ENCODE assay signal across 27 mouse cellular contexts in the genomic region with DNA sequence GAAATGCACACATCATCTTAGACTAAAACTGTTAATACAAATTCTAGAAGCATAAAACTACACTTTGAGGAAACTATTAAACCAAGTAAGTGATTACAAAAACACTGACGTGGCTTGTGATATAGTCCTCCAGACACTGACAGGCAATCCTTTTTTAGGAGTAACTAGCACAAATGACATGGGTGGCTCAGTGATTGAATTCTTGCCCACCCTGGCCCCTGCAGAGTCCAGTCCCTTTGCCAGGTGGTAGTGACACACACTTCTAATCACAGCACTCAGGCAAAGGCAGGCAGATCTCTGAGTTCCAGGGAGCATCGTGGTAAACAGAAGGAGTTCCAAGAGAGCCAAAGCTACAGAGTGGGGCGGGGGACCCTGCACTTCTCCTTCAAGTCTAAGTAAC. TPM values are rescaled to one million over a fixed set of nuclear protein-coding genes. Genes with fewer than 3 reads are reported as not detected.
DNase-seq lines count a peak whose midpoint lies in the region; ATAC-seq and TF ChIP-seq lines count a peak whose summit lies in the region.
"Had no signal": no experiment of that assay in that cellular context is flagged by ENCODE, and none has a peak within 500 bp of the region (broad histone marks: within the 10 kb centered on the region; RNA-seq: fewer than 3 reads in every experiment).

No protein-coding gene starts in this region.

- H3K27me3 ChIP-seq in intestine, postnatal 0 days (replicated peaks; ENCODE audit: control insufficient read depth, insufficient read depth, low read length) = no peaks in the 10 kb centered on the region
- H3K27me3 ChIP-seq in stomach, postnatal 0 days (ENCODE audit: control insufficient read depth, insufficient read depth, low read length) = no peaks in the 10 kb centered on the region
- H3K27me3 ChIP-seq: embryonic facial prominence, embryonic 12.5 days; forebrain, embryonic 13.5 days; heart, embryonic 15.5 days; hindbrain, embryonic 13.5 days; limb, embryonic 13.5 days; lung, embryonic 15.5 days; neural tube, embryonic 15.5 days; Patski had no signal

- peaks cover 13% of the 10 kb centered on the region for H3K4me1 ChIP-seq in intestine, postnatal 0 days (replicated peaks; ENCODE audit: control insufficient read depth, insufficient read depth, low read length)
- H3K4me1 ChIP-seq in stomach, postnatal 0 days (replicated peaks; ENCODE audit: control insufficient read depth, insufficient read depth) = peaks cover 5% of the 10 kb centered on the region; the same call in 1 of the 2 replicates

- DNase-seq in cerebellum, postnatal 10 days = peak; percentile 33 to 61
- no peak for DNase-seq in cerebellum, adult 11 months
- no peak for DNase-seq in layer of hippocampus, adult 2 months (ENCODE audit: low spot score in 2 of 2)
- DNase-seq in layer of hippocampus, adult 11-12 months (ENCODE audit: low spot score) = no peak
- no peak for DNase-seq in stomach, postnatal 0 days (ENCODE audit: low spot score)
- DNase-seq in lung, postnatal 14 days = no peak
- DNase-seq: adrenal gland, postnatal 36 days; gastrocnemius, postnatal 10 days; heart, postnatal 36 days; kidney, adult 8-10 months; kidney, postnatal 14 days; layer of hippocampus, postnatal 36 days; lung, postnatal 4 days had no signal

- no peaks in the 10 kb centered on the region for H3K9me3 ChIP-seq in intestine, postnatal 0 days (ENCODE audit: control insufficient read depth)
- no peaks in the 10 kb centered on the region for H3K9me3 ChIP-seq in stomach, postnatal 0 days (ENCODE audit: control insufficient read depth, low read length)
- H3K9me3 ChIP-seq: embryonic facial prominence, embryonic 12.5 days; forebrain, embryonic 13.5 days; heart, embryonic 15.5 days; hindbrain, embryonic 13.5 days; limb, embryonic 13.5 days; lung, embryonic 15.5 days; midbrain, embryonic 10.5 days; neural tube, embryonic 15.5 days had no signal

- TF ChIP-seq CTCF in layer of hippocampus, adult 2 months (conservative IDR thresholded peaks at IDR 0.05) = no peak
- TF ChIP-seq CTCF in intestine, postnatal 0 days (IDR thresholded peaks at IDR 0.05; ENCODE audit: low read depth) = no peak
- TF ChIP-seq CTCF in stomach, postnatal 0 days (IDR thresholded peaks at IDR 0.05; ENCODE audit: low read depth) = no peak

- no peak overlapping the region for H3K9ac ChIP-seq in intestine, postnatal 0 days (ENCODE audit: low read depth, low read length)
- H3K9ac ChIP-seq in stomach, postnatal 0 days (ENCODE audit: low read length) = no peak overlapping the region
- H3K9ac ChIP-seq: embryonic facial prominence, embryonic 12.5 days; forebrain, embryonic 13.5 days; heart, embryonic 15.5 days; hindbrain, embryonic 13.5 days; limb, embryonic 13.5 days; liver, embryonic 14.5 days; lung, embryonic 15.5 days; neural tube, embryonic 15.5 days had no signal

- 0 out of 2 replicates have a peak, but pooled peaks have one; percentile 20 for ATAC-seq in intestine, postnatal 0 days
- ATAC-seq in stomach, postnatal 0 days (ENCODE audit: low FRiP score, low TSS enrichment) = no peak
- ATAC-seq: CD4-positive, CD25-positive, alpha-beta regulatory T cell, adult 4 months; forebrain, embryonic 13.5 days; midbrain, embryonic 16.5 days; Patski had no signal

- 32% methylated on average over 3 of the region's 3 CpGs for WGBS in intestine, postnatal 0 days
- whole genome bisulfite sequencing in stomach, postnatal 0 days = 49% methylated on average over 3 of the region's 3 CpGs

- H3K4me3 ChIP-seq in layer of hippocampus, adult 2 months = no peak overlapping the region
- no peak overlapping the region for H3K4me3 ChIP-seq in intestine, postnatal 0 days (ENCODE audit: low read depth, low read length)
- no peak overlapping the region for H3K4me3 ChIP-seq in stomach, postnatal 0 days (ENCODE audit: low read depth, low read length)
- H3K4me3 ChIP-seq: embryonic facial prominence, embryonic 12.5 days; erythroblast, embryonic 14.5 days; forebrain, embryonic 13.5 days; heart, embryonic 15.5 days; hindbrain, embryonic 13.5 days; limb, embryonic 13.5 days; lung, embryonic 15.5 days; midbrain, embryonic 10.5 days; neural tube, embryonic 15.5 days had no signal

- no peak for TF ChIP-seq EP300 in stomach, postnatal 0 days (optimal IDR thresholded peaks at IDR 0.05)

- H3K4me2 ChIP-seq in intestine, postnatal 0 days (replicated peaks; ENCODE audit: low read depth) = 0 out of 2 replicates have a peak overlapping the region, but pooled peaks have one; percentile 13
- no peak overlapping the region for H3K4me2 ChIP-seq in stomach, postnatal 0 days (replicated peaks; ENCODE audit: low read depth)
- H3K4me2 ChIP-seq: embryonic facial prominence, embryonic 12.5 days; forebrain, embryonic 13.5 days; heart, embryonic 15.5 days; hindbrain, embryonic 13.5 days; limb, embryonic 13.5 days; lung, embryonic 15.5 days; neural tube, embryonic 15.5 days had no signal

- H3K27ac ChIP-seq in layer of hippocampus, adult 2 months = peak overlapping the region; percentile 39; the same call in 1 of the 2 replicates
- H3K27ac ChIP-seq in intestine, postnatal 0 days (ENCODE audit: low read depth, low read length) = peak overlapping the region; percentile 60; the same call in 1 of the 2 replicates
- peak overlapping the region; percentile 4; the same call in 1 of the 2 replicates for H3K27ac ChIP-seq in stomach, postnatal 0 days (replicated peaks)
- H3K27ac ChIP-seq: forebrain, embryonic 13.5 days; hindbrain, embryonic 13.5 days; liver, embryonic 14.5 days; lung, embryonic 15.5 days; midbrain, embryonic 10.5 days; neural tube, embryonic 15.5 days had no signal

- H3K36me3 ChIP-seq in intestine, postnatal 0 days (ENCODE audit: control insufficient read depth, insufficient read depth) = no peaks in the 10 kb centered on the region
- no peaks in the 10 kb centered on the region for H3K36me3 ChIP-seq in stomach, postnatal 0 days (ENCODE audit: control insufficient read depth, insufficient read depth, low read length)
- H3K36me3 ChIP-seq: embryonic facial prominence, embryonic 12.5 days; heart, embryonic 15.5 days; hindbrain, embryonic 13.5 days; limb, embryonic 13.5 days; lung, embryonic 15.5 days; neural tube, embryonic 15.5 days had no signal

RNA-seq across cellular contexts. Expression of a gene that starts 36.7 kb away (rescaled TPM):
- total RNA-seq in layer of hippocampus, adult 2 months (2021) = 100 to 1,000 TPM; 165 to 176 TPM
- polyA plus RNA-seq in intestine, postnatal 0 days (2015; fragmentation: Nextera tagmentation; extraction: Ambion mirVana) = 41.2 and 47.9 TPM in 2 replicates
- polyA plus RNA-seq in stomach, postnatal 0 days (2015; fragmentation: Nextera tagmentation; extraction: Ambion mirVana) = 35.0 and 35.8 TPM in 2 replicates

RNA-seq across cellular contexts. Expression of a gene that starts 57.4 kb away (rescaled TPM):
- total RNA-seq in layer of hippocampus, adult 2 months (2021) = 10 to 100 TPM; 63.4 to 66.3 TPM
- 44.7 and 46.1 TPM in 2 replicates for polyA plus RNA-seq in intestine, postnatal 0 days (2015; fragmentation: Nextera tagmentation; extraction: Ambion mirVana)
- polyA plus RNA-seq in stomach, postnatal 0 days (2015; fragmentation: Nextera tagmentation; extraction: Ambion mirVana) = 29.6 and 32.0 TPM in 2 replicates

Comparison
In these comparisons a context has a peak if more than half of its experiments do, and no peak if none do; other contexts are left out.
1. DNase-seq: peak in cerebellum, postnatal 10 days (2 of 2); none in cerebellum, adult 11 months (single experiment), layer of hippocampus, adult 2 months (0 of 2), layer of hippocampus, adult 11-12 months (single experiment), stomach, postnatal 0 days (single experiment) and lung, postnatal 14 days (single experiment).
2. H3K27ac ChIP-seq: peak in every context shown above with its lines; median percentile 60 in intestine, postnatal 0 days; 39 in layer of hippocampus, adult 2 months; 4 in stomach, postnatal 0 days.